Mouse (Mus musculus) right cerebral cortex, adult 18-20 months (tissue): ENCODE results near the gene 2900026A02Rik.
A peak's percentile ranks its signal among the peaks of the same experiment; 100 is the strongest.

ENCODE experiments used
- DNase-seq: peaks from one replicate; pipeline ENCODE4 v3.0.0; 2022; ENCODE audit warnings: mixed read lengths

The 2900026A02Rik gene

DNA sequence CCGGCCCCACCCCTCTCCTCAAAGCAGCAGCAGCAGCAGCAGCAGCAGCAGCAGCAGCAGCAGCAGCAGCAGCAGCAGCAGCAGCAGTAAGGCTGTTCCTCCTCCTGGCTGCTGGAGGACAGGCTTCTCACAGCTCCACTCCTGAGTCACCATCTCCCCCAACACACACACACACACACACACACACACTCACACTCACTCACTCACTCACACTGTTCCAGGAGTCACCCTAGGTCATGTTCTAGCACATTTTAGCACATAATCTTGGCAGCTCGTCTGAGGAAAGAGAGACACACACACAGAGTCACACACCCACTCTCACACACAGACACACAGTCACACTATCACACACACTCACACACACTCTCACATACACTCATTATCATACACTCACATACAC is 74.4 kb downstream of the 2900026A02Rik start:
- no peak for DNase-seq

DNA sequence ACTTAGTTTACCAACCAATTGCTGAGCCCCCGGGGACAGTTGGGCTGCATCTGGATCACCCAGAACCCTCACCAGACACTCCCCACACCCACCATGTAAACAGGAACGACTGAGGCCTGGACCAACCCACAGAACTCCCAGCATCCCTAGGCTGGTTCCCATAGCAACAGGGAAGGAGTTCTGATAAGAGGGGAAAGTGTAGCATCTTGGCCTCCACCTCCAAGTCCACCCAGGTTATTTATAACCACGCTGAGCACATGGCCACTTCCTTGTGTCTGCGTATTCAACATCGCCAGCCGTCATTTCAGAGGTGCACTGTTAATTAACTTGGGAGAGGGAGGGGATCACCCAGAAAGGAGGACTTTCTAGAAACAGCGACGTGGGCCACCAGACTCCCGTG is 75.9 kb downstream of the 2900026A02Rik start:
- DNase-seq: peak; percentile 45

DNA sequence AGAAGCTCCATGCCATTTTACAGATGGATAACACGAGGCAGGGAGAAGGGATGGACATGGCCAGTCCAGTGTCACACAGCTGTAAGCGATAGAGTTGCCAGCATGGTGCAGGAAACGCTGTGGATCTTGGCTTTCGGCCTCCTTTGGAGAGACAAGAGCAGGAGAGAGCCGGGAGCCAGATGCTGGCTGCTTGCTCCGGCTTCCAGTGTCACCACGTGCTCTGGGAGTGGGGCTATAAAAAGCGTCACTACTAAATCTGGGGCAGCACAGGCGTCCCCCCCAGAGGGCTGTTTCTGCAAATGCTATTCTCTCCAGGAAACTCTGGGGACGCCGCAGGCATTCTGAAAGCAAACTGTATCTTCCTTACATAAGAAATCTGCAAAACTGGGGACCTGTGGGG is 78.5 kb downstream of the 2900026A02Rik start:
- peak; percentile 93 for DNase-seq

DNA sequence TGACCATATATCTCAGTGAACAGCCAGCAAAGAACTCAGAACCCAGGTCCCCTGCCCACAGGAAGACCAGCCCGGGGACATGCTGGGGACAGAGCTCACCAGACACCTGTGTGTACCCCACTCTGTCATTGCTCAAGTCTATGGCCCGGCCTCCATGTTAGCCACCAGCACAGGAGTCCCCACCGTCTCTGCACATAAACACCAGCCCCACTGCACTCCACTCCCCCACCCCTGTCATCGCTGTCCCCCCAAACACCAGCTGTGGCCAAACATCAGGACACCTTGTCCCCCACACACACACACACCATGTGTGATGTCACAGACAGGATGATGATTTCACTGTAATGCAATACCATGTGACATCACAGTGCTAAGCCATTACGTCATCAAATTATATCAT is 79.0 kb downstream of the 2900026A02Rik start:
- no peak for DNase-seq

DNA sequence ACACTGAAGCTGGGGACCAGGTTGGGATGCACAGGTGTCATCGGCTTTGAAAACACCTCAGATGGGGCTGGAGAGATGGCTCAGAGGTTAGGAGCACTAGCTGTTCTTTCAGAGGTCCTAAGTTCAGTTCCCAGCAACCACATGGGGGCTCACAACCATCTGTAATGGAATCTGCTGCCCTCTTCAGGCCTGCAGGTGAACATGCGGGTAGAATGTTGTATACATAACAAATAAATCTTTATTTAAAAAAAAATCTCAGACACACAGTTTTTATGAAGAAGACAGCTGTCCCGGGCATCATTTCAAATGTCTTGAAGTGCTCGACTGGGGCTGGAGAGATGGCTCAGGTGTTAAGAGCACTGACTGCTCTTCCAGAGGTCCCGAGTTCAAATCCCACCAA is 80.2 kb downstream of the 2900026A02Rik start:
- DNase-seq: no peak

DNA sequence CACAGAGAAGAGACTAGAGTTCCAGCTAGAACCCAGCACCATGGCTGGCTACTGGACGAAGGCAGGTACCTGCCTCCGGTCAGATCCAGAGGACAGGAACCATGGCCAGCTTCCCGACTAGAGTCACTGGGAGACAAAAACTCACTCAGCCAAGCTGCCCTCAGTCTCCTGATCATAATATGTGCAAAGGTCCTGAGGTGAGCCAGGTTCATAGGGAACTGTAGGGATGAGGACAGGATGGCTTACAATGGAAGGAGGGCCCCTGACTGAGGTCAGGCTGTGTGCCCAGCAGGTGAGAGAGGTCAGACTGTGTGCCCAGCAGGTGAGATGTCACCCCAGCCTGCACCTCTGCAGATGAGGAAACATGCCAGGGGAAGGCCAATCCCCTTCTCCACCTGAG is 81.0 kb downstream of the 2900026A02Rik start:
- no peak for DNase-seq

DNA sequence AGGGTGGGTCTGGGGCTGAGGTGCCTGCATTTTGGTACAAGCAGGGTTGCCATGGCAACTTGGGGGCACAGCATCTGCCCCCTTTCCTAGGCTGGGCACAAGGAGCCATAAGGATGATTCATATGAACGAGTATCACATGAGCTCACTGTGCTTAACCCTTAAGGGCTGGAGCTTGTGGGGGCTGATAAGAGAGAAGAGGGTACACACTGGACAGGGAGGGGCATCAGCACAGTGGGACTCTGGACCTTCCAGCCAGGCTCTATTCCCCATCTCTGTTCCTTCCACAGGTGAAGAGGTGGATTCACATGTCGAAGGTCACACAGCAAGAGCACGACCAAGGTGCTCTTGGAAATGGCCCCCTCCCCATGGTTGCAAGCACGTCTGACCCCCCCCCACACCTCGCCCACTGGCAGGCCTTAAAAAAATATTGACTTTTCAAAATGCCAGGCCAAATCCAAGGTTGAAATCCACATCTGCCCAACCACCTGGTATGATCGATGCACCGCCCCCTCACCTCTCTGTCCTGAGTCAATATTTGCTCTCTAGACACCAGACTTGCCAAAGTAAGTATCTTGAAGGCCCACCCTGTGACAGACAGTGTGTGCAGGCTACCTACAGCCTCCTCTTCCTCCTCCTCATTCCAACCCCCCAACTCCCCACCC is 81.8 kb downstream of the 2900026A02Rik start:
- DNase-seq: no peak

DNA sequence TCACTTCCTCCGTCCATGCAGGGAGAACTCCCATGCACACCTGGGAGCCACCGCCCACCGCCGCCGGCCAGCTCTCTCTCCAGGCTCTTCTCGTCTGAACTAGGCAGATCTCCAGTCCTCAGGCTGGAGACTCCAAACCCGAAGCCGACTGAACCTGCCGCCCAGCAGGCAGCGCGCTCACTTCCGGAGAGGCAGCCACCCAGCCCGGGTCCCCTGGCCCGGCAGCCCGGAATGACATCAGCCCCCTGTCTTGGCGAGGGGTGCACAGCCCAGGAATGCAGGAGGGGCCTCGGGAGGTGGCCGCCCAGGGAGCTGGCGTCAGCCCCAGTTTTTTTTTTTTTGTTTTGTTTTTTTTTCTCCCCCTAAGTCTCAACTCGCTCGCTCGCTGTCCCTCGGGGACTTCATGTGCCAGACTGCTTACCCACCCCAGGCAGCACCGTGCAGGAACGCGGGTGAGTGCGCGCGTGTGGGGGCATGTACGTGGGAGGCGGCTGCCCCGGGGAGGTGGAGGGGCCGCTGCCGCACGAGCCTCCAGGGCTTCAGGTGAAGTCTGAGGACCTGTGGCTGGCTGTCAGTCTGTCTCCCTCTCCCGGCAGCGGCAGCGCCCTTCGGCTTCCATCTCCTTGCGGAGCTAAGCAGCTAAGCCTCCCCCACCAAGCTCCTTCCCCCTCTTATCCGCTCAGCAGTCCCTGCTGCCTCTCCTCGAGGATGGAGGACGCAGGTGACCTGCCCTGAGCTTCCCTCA is 82.5 kb downstream of the 2900026A02Rik start:
- DNase-seq: peak; percentile 56

DNA sequence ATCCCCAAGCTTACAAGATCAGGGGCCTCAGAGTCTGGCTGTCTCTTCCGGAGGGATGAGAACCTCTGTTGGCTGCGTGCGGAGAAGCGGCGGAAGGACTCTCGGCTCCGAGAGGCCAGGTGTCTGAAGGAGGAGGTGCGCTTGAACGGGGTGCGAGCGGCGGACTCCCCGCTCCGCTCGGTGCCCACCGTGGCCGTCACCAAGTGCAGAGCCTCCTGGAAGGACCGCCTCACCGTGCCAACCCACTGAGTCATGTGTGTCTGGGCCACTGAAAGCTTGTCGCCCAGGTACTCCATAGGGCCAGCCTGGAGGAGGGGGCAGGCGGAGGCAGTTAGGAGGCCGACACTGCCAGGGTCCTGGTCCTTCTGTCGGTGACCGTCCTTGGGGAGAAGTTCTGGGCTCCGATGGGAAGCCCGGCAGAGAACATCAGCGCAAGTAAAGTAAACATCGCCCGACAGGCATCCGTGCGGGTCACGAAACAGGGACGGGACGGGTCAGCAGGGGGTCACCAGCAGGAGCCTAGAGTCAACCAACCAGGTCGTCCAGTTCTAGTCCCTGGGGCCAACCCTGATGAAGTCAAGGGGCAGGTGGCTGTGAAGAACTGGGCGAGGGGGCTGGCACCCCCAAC is 83.2 kb downstream of the 2900026A02Rik start:
- DNase-seq: peak; percentile 32

DNA sequence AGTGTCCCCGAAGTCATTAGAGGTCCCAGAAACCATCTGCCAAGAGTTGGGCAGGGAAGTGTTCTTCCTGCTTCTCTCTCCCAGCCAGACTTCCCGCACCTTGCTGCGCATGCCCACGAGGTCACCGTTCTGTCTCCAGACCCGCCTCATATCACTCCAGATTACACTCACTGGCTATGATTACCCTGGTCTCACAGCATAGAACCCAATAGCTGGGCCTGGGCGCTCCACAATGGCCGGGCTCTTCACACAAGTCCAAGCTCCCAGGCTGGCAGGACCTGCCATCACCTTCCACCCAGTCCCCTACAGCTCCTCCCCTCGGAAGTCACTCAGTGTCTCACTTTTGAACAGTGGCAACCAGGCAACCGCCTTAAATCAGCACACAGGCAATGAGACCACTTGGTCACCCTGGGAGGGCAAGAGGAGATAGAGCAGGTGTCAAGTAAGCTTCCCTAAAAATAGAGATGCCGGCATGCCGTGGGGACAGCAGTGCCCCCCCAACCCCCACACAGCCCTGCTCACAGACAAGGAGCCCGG is 84.0 kb downstream of the 2900026A02Rik start:
- DNase-seq: peak; percentile 33

DNA sequence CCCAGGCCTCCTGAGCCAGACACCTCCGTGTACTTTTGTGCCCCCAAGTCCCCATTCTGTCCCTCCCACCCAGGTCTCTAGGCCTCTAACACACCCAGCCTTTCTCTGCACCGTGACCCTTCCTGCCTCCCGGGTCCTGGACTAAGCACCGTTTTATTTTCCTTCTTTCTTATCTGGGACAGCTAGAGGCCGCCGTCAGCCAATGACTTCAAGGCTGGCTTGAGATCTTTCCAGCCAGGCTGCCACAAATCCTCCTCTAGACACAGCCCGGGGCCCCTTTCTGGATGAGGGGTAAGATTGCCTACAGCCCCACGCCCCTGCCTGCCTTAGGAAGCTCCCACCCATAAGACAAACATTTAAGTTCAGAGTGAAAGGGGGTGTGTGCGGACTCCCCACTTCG is 85.5 kb downstream of the 2900026A02Rik start:
- no peak for DNase-seq

DNA sequence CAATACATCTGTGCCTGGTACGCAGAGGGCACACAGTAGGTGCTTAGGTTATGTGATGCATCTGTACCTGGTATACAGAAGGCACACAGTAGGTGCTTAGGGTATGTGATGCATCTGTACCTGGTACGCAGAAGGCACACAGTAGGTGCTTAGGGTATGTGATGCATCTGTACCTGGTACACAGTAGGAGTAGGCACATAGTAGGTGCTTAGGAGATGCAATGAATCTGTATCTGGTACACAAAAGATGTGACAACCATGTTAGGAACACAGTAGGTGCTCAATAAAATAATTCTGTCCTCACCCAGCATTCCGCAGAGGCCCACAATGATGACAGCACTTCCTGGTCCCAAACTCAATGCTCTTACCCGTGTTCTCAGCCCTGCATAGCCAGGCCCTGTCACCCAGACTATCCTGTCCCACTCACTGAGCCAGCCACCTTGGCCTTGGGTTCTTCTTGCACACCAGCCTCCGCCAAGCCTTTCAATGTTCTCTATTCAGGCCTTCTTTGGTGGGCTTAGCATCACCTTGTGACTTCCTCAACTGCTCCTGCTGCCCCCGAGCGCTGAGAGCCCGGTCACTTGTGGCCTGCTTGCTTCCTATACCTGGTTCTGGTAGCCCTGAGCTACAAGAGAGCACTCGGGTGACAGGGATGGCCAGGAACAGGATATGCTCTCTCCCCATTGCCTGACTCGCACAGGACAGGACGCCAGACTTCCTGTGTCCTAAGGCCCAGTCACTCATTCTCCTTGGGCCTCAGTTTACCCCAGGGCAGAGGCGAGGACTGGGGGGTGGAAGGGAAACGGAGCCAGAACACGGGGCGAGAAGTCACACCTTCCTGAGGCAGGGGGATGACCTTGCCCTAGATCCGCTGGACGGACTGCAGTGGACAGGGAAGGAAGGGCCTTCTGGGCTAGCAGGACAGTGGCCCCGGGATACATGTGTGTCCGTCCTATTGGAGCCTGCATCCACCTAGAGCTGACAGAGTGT is 87.0 kb downstream of the 2900026A02Rik start:
- no peak for DNase-seq

DNA sequence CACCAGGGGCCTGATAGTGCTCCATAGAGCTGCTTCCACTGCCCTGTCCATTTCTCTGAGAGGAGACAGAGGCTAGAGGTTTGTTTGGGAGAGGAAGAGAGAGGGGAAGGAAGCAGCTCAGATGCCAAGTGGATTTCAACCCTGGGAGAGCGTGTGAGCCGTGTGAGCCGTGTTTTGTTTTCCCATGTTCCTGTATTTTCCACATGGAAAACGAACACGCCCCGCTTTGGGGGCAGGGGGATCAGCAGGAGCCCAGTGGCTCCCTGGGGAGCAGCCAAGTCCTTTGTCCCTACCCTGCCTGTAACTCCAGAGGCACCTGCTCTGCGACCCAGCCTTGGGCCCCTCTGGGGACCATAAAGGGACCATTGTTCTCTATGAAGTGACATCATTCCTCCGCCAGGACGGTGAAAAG is 88.0 kb downstream of the 2900026A02Rik start:
- DNase-seq: no peak

DNA sequence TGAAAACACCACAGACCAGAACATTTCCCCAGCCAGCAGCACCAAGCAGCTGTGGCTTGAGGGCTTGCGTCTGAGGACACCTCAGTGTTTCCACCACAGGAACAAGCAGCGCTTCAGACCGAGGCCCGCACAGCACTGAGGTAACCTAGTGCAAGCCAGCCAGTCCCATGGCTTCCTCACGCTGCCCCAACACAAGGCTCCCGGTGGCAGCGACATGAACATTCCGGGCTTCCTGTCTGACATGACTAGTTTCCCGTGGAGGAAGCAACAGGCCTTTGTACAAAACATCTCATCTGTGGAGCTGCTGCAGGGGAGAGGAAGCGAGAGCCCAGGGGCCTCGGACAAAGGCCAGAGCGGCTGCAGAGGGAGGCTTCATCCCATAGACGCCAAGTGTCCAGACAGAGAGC is 88.4 kb downstream of the 2900026A02Rik start:
- DNase-seq: no peak

DNA sequence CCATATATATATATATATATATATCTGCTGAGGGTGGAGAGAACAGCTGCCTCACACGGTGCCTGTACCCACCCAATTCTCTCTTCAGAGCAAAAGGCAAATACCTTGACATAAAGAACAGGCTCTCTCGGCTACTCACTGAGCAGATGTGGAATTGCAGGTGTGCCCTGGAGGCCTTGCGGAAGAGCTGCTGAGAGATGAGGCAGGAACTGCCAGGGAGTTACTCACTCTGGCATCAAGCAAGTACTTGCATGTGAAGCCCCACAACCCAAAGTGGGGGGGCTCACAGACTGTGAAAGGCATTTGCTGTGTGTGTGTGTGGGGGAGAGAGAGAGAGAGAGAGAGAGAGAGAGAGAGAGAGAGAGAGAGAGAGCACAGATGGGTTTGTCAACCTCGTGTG is 92.6 kb downstream of the 2900026A02Rik start:
- no peak for DNase-seq

DNA sequence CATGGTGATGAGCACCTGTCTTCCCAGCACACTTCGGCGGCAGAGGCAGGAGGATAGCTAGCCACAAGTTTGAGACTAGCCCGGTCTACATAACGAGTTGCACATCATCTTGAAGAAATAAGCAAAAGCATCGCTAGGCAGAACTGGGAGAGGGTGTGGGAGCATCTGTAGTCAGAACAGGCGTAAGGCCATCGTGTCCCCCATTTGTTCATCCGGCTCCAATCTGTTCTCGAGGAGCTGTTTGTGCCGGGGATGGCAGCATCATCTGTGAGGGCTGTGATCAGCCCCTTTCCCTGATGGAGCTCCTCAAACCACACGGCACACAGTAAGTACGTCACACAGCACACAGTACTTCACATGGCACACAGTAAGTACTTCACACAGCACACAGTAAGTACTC is 94.6 kb downstream of the 2900026A02Rik start:
- DNase-seq: no peak

DNA sequence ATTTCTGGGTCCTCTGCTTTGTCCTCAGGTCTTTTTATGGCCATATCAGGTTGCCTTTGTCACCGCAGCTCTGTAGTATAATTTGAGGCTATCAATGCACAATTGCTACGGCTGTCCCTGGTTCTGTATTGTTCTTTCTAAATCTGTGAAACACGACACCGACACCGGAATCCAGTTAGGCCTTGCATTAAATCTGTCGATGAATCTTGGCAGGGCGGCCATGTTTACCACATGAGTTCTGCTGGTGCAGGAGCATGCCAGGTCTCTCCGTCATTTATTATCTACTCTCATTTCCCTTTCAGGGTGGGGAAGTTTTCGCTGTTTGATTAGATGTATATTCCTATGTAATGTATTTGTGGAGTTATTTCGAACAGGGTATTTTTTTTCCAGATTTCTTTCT is 97.3 kb downstream of the 2900026A02Rik start:
- DNase-seq: no peak

DNA sequence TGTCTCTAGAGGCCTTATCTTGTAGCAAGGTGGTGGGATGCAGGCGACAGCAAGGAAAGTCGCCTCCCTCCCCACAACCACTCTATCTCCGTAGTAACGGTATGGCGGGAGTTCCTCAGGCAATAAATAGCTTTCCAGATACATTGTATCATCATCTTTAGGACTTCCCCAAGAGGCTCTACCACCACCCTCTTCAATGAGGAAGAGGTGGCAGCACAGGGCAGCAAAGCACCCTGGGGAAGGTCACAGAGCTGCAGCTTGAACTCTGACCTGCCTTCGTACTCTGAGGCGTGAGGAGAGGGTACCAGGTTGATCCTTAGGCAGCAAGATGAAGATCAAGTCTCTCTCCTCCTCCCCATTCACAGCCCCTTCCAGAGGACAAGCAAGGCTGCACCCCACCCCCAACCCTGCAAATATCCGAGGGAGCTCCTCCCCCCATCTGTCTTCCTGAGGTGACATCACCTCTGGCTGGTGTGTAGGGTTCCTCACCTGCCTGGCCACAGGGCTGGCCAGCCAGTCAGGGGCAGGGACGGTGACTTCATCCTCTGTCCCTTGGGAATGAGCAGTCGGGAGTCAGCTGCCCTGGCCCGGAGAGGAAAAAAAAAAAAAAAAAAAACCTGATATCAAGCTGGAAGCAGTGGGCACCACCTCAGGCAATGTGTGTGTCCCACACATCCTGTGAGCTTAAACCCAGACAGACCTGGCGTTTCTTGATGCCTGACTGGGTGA is 98.5 kb downstream of the 2900026A02Rik start:
- no peak for DNase-seq

DNA sequence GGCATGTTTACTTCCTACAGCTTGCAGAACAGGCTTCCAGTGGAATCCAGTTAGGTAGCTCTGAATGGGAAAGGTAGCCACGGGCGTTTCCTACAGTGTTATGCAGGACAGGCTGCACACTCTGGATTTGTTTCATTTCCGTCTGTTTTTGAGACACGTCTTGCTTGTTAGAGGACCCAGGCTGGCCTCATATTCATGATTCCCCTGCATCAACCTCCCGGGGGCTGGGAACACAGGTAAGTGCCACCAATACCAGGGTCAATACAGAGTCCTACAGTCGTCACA is 99.5 kb downstream of the 2900026A02Rik start:
- no peak for DNase-seq

DNA sequence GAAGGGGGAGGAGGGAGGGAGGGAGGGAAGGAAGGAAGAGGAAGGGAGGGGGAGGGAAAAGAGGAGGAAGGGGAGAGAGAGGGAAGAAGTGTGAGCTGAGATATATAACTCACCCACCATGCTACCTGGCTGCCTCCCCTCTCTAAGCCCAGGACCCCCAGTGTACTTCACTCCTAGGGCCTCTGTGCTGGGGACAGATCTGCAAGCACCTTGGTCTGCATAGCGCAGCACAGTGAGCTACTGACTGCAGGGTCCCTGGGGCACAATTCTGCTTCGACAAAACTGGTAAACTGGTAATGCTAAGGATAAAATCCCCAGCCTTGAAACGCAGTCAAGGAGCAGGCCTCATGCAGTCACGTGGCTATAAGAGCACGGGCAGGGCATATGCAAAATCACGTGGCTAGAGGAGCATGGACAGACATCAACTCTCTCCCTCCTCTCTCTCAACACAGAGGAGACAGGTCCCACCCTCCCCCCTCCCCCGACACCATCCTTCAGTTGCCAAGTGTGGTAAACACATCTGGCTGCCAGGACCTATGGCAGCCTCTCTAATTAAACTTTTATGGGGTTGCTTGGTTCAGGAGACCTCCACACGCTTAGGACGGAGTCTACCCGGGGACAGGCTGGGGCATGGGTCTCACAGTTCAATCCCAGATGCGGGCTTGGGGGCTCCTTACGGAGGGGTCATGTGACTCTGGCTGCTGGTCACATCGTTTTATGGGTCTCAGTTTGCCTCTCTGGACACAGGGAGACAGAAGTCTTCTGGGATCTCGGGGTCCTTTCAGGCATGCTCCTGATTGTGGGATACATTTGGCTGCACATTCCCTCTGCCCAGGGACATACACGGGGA is 100.1 kb downstream of the 2900026A02Rik start:
- DNase-seq: no peak

DNA sequence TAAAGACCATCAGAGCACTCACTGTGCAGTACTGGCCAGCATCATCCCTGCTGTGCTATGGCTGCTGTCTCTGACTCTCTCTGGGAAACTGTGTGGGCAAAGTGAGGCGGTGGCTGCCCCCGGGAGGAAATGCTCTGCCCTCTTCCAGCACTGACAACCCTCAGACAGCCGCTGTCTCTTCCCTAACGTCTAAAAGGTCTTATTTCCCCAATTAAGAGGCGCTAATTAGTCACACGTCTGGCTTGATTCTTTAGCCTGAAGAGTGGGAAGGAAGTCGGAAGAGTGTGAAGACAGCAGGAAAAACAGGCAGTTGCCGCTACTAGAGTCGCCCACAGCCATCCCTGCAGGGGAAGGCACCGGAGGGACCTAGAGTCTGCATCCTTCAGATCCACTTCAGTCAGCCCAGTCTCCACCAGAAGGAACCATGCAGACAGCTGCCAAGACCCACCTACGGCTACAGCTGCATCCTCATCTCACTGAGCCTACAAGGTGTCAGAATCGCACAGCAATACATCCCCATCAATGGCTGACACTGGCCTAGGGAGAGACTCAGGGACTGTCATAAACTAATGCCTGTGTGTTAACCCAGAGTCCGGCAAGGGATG is 101.1 kb downstream of the 2900026A02Rik start:
- DNase-seq: peak; percentile 89
